Comparison of ENCODE assay signal across 9 mouse cellular contexts in the genomic region with DNA sequence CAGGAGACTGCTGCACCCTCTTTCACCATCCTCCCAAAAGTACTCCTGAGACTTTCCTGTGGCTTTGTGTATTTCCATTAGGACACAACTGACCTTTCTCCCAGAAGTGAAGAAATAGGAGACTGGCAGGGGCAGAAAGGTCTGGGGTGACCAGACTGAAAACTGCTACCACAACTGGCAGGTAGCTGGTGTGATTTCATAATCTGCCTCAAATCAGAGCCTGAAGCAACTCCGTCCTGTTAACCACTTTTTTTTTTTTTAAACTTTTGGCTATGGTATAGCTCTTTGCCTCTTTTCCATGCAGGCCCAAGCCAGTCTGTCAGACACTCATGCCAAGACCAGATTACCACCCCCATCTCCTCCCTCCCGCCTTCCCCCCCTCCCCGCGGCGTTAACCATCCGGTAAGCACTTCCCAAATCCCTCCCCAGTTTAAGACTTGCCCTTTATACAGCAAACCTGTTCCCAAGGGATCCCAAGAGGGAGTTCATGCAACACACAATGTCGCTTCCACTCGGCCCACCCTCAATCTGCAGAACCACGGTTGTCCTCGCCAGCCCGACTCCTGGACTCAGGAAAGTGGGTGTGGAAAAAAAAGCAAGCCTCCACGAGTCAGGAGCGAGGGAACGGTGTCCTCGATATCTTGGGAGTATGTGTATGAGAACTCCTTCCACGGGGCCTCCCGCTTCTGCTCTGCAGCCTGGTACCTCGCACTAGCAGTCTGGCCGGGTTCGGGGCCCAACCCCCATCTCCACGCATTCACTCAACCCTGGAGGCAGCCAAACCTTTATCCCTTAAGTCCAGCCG. TPM values are rescaled to one million over a fixed set of nuclear protein-coding genes. Genes with fewer than 3 reads are reported as not detected.
DNase-seq lines count a peak whose midpoint lies in the region; ATAC-seq and TF ChIP-seq lines count a peak whose summit lies in the region.
"Had no signal": no experiment of that assay in that cellular context is flagged by ENCODE, and none has a peak within 500 bp of the region (broad histone marks: within the 10 kb centered on the region; RNA-seq: fewer than 3 reads in every experiment).

No protein-coding gene starts in this region.

- peak overlapping the region; percentile 72 for H3K9ac ChIP-seq in forebrain, embryonic 11.5 days (ENCODE audit: low read length)
- peak overlapping the region; percentile 96 for H3K9ac ChIP-seq in hindbrain, embryonic 16.5 days (ENCODE audit: low read depth, low read length)
- peak overlapping the region; percentile 94 for H3K9ac ChIP-seq in liver, embryonic 13.5 days

- H3K9me3 ChIP-seq in G1E (replicated peaks): no peaks in the 10 kb centered on the region
- no peaks in the 10 kb centered on the region for H3K9me3 ChIP-seq in forebrain, embryonic 11.5 days (ENCODE audit: control insufficient read depth, low read length)
- H3K9me3 ChIP-seq in hindbrain, embryonic 16.5 days (ENCODE audit: control insufficient read depth, low read length): no peaks in the 10 kb centered on the region
- no peaks in the 10 kb centered on the region for H3K9me3 ChIP-seq in liver, embryonic 13.5 days (replicated peaks)

- ATAC-seq in G1E (ENCODE audit: extremely low read depth, insufficient number of reproducible peaks, low FRiP score, poor library complexity, severe bottlenecking): no peak
- ATAC-seq in forebrain, embryonic 11.5 days (replicated peaks; ENCODE audit: low FRiP score): peak; percentile 44
- peak; percentile 50 for ATAC-seq in hindbrain, embryonic 16.5 days
- ATAC-seq in liver, embryonic 13.5 days (ENCODE audit: low read depth): no peak
- ATAC-seq in megakaryocyte progenitor cell, adult 5-6 weeks (replicated peaks; ENCODE audit: poor library complexity): no peak

- peak overlapping the region; percentile 90 for H3K4me3 ChIP-seq in G1E (ENCODE audit: low read depth, low read length)
- peak overlapping the region; percentile 62 for H3K4me3 ChIP-seq in forebrain, embryonic 11.5 days (ENCODE audit: low read depth, low read length)
- H3K4me3 ChIP-seq in hindbrain, embryonic 16.5 days (ENCODE audit: low read length): peak overlapping the region; percentile 90
- peak overlapping the region; percentile 90 for H3K4me3 ChIP-seq in liver, embryonic 13.5 days (replicated peaks)

- peaks cover 39% of the 10 kb centered on the region for H3K36me3 ChIP-seq in G1E (replicated peaks)
- no peaks in the 10 kb centered on the region; the same call in 1 of the 2 replicates for H3K36me3 ChIP-seq in forebrain, embryonic 11.5 days (ENCODE audit: control insufficient read depth, insufficient read depth, low read length)
- H3K36me3 ChIP-seq in hindbrain, embryonic 16.5 days (ENCODE audit: control insufficient read depth, insufficient read depth, low read length): peaks cover 12% of the 10 kb centered on the region
- H3K36me3 ChIP-seq in liver, embryonic 13.5 days: peaks cover 18% of the 10 kb centered on the region

- H3K4me1 ChIP-seq in G1E (ENCODE audit: insufficient read depth, low read depth, low read length): peaks cover 87% of the 10 kb centered on the region
- peaks cover 20% of the 10 kb centered on the region for H3K4me1 ChIP-seq in forebrain, embryonic 11.5 days (replicated peaks; ENCODE audit: control insufficient read depth, insufficient read depth, low read length)
- peaks cover 25% of the 10 kb centered on the region for H3K4me1 ChIP-seq in hindbrain, embryonic 16.5 days (ENCODE audit: control insufficient read depth, insufficient read depth, low read depth, low read length)
- peaks cover 77% of the 10 kb centered on the region for H3K4me1 ChIP-seq in liver, embryonic 13.5 days (replicated peaks)

- H3K4me2 ChIP-seq in forebrain, embryonic 11.5 days (ENCODE audit: low read depth, low read length, severe bottlenecking): peak overlapping the region; percentile 78
- peak overlapping the region; percentile 95 for H3K4me2 ChIP-seq in hindbrain, embryonic 16.5 days (ENCODE audit: low read length)
- H3K4me2 ChIP-seq in liver, embryonic 13.5 days: peak overlapping the region; percentile 85

- peak; percentile 96 for DNase-seq in heart, adult 11 months
- no peak for DNase-seq in heart, postnatal 4 days
- no peak for DNase-seq in G1E (ENCODE audit: low spot score)
- peak; percentile 58 for DNase-seq in forebrain, embryonic 11.5 days (ENCODE audit: low spot score)
- no peak for DNase-seq in liver, embryonic 13.5 days
- no peak for DNase-seq in frontal cortex, postnatal 25 days (ENCODE audit: low spot score in 2 of 2)

- H3K27ac ChIP-seq in forebrain, embryonic 11.5 days (ENCODE audit: low read depth, low read length): no peak overlapping the region
- H3K27ac ChIP-seq in hindbrain, embryonic 16.5 days (ENCODE audit: low read depth, low read length): peak overlapping the region; percentile 86
- H3K27ac ChIP-seq in liver, embryonic 13.5 days: peak overlapping the region; percentile 100

- no peak for TF ChIP-seq CTCF in G1E (IDR thresholded peaks at IDR 0.05; ENCODE audit: low read depth, low read length)

- 1% methylated on average over 22 of the region's 22 CpGs for WGBS in forebrain, embryonic 11.5 days
- WGBS in hindbrain, embryonic 16.5 days: under 1% methylated on average over 22 of the region's 22 CpGs
- WGBS in liver, embryonic 13.5 days (ENCODE audit: insufficient replicate concordance): under 1% methylated on average over 22 of the region's 22 CpGs

- H3K27me3 ChIP-seq in G1E (ENCODE audit: insufficient read depth, low read length): no peaks in the 10 kb centered on the region
- no peaks in the 10 kb centered on the region for H3K27me3 ChIP-seq in forebrain, embryonic 11.5 days (ENCODE audit: control insufficient read depth, insufficient read depth, low read length)
- H3K27me3 ChIP-seq in hindbrain, embryonic 16.5 days (replicated peaks; ENCODE audit: control insufficient read depth, insufficient read depth, low read length): no peaks in the 10 kb centered on the region
- no peaks in the 10 kb centered on the region for H3K27me3 ChIP-seq in liver, embryonic 13.5 days

RNA-seq across cellular contexts. Expression of a gene that starts 0.9 kb away (rescaled TPM):
- 10 to 100 TPM; 36.5 to 41.5 TPM for total RNA-seq in heart, postnatal 4 days (2021)
- total RNA-seq in G1E (2014; fragmentation: Nextera tagmentation): 11.0 and 22.0 TPM in 2 replicates
- 55.0 and 57.0 TPM in 2 replicates for total RNA-seq in G1E (2017)
- 37.8 and 43.2 TPM in 2 replicates for polyA plus RNA-seq in G1E (2012)
- polyA plus RNA-seq in forebrain, embryonic 11.5 days (2014; fragmentation: Nextera tagmentation; extraction: Ambion mirVana): 8.6 and 11.2 TPM in 2 replicates
- polyA plus RNA-seq in hindbrain, embryonic 16.5 days (2015; fragmentation: Nextera tagmentation; extraction: Ambion mirVana): 117 and 124 TPM in 2 replicates
- 41.5 and 41.7 TPM in 2 replicates for polyA plus RNA-seq in liver, embryonic 13.5 days (2015; fragmentation: Nextera tagmentation; extraction: Ambion mirVana)
- total RNA-seq in megakaryocyte progenitor cell, adult 5-6 weeks (2015): 5.5 and 7.7 TPM in 2 replicates
- 7.2 and 10.6 TPM in 2 replicates for total RNA-seq in megakaryocyte progenitor cell, adult 5-6 weeks (2017)

RNA-seq across cellular contexts. Expression of a gene that starts 11.8 kb away (rescaled TPM):
- not detected for total RNA-seq in heart, postnatal 4 days (2021)
- total RNA-seq in G1E (2014; fragmentation: Nextera tagmentation): not detected in 2 replicates
- not detected in 2 replicates for total RNA-seq in G1E (2017)
- not detected in 2 replicates for polyA plus RNA-seq in G1E (2012)
- polyA plus RNA-seq in forebrain, embryonic 11.5 days (2014; fragmentation: Nextera tagmentation; extraction: Ambion mirVana): not detected in 2 replicates
- polyA plus RNA-seq in hindbrain, embryonic 16.5 days (2015; fragmentation: Nextera tagmentation; extraction: Ambion mirVana): not detected in 2 replicates
- not detected in 2 replicates for polyA plus RNA-seq in liver, embryonic 13.5 days (2015; fragmentation: Nextera tagmentation; extraction: Ambion mirVana)
- total RNA-seq in megakaryocyte progenitor cell, adult 5-6 weeks (2015): not detected in 2 replicates
- total RNA-seq in megakaryocyte progenitor cell, adult 5-6 weeks (2017): not detected in 2 replicates
- polyA plus RNA-seq: large intestine, adult 2 months had no signal

RNA-seq across cellular contexts. Expression of a gene that starts 35.4 kb away (rescaled TPM):
- total RNA-seq in heart, postnatal 4 days (2021): under 1 TPM in 1 of 2 experiments, not detected in 1; 0.17 TPM
- total RNA-seq in G1E (2014; fragmentation: Nextera tagmentation) (2.5 and 4.8 TPM in 2 replicates), G1E (2017) (3.3 and 4.6 TPM in 2 replicates)
- 0.36 and 0.43 TPM in 2 replicates for polyA plus RNA-seq in G1E (2012)
- polyA plus RNA-seq in forebrain, embryonic 11.5 days (2014; fragmentation: Nextera tagmentation; extraction: Ambion mirVana): 0.21 TPM in 2 replicates
- 0.11 and 0.15 TPM in 2 replicates for polyA plus RNA-seq in hindbrain, embryonic 16.5 days (2015; fragmentation: Nextera tagmentation; extraction: Ambion mirVana)
- 0.45 and 0.58 TPM in 2 replicates for polyA plus RNA-seq in liver, embryonic 13.5 days (2015; fragmentation: Nextera tagmentation; extraction: Ambion mirVana)
- 0.17 TPM in 1 of 2 replicates, not detected in the other for total RNA-seq in megakaryocyte progenitor cell, adult 5-6 weeks (2015)
- total RNA-seq in megakaryocyte progenitor cell, adult 5-6 weeks (2017): 0.10 TPM in 1 of 2 replicates, not detected in the other

RNA-seq across cellular contexts. Expression of a gene that starts 39.2 kb away (rescaled TPM):
- total RNA-seq in heart, postnatal 4 days (2021): 10 to 100 TPM; 29.2 to 29.5 TPM
- total RNA-seq in G1E (2014; fragmentation: Nextera tagmentation) (1.3 TPM in 1 of 2 replicates, not detected in the other), G1E (2017) (1.7 and 3.4 TPM in 2 replicates)
- not detected in 2 replicates for polyA plus RNA-seq in G1E (2012)
- polyA plus RNA-seq in forebrain, embryonic 11.5 days (2014; fragmentation: Nextera tagmentation; extraction: Ambion mirVana): 0.96 and 1.5 TPM in 2 replicates
- 0.41 and 1.3 TPM in 2 replicates for polyA plus RNA-seq in hindbrain, embryonic 16.5 days (2015; fragmentation: Nextera tagmentation; extraction: Ambion mirVana)
- polyA plus RNA-seq in liver, embryonic 13.5 days (2015; fragmentation: Nextera tagmentation; extraction: Ambion mirVana): 0.53 and 0.90 TPM in 2 replicates
- total RNA-seq in megakaryocyte progenitor cell, adult 5-6 weeks (2015): 9.7 and 12.5 TPM in 2 replicates
- total RNA-seq in megakaryocyte progenitor cell, adult 5-6 weeks (2017): 3.2 and 5.2 TPM in 2 replicates
- polyA plus RNA-seq: large intestine, adult 2 months had no signal

RNA-seq across cellular contexts. Expression of a gene that starts 39.9 kb away (rescaled TPM):
- total RNA-seq in heart, postnatal 4 days (2021): 1 to 10 TPM; 3.2 to 5.2 TPM
- total RNA-seq in G1E (2014; fragmentation: Nextera tagmentation) (not detected in 2 replicates), G1E (2017) (0.12 TPM in 1 of 2 replicates, not detected in the other)
- not detected in 2 replicates for polyA plus RNA-seq in G1E (2012)
- polyA plus RNA-seq in forebrain, embryonic 11.5 days (2014; fragmentation: Nextera tagmentation; extraction: Ambion mirVana): not detected in 2 replicates
- polyA plus RNA-seq in hindbrain, embryonic 16.5 days (2015; fragmentation: Nextera tagmentation; extraction: Ambion mirVana): not detected in 2 replicates
- not detected in 2 replicates for polyA plus RNA-seq in liver, embryonic 13.5 days (2015; fragmentation: Nextera tagmentation; extraction: Ambion mirVana)
- not detected in 2 replicates for total RNA-seq in megakaryocyte progenitor cell, adult 5-6 weeks (2015)
- total RNA-seq in megakaryocyte progenitor cell, adult 5-6 weeks (2017): not detected in 2 replicates
- polyA plus RNA-seq: large intestine, adult 2 months had no signal

Comparison
In these comparisons a context has a peak if more than half of its experiments do, and no peak if none do; other contexts are left out.
1. DNase-seq: peak in heart, adult 11 months (single experiment) and forebrain, embryonic 11.5 days (single experiment); none in heart, postnatal 4 days (single experiment), G1E (single experiment), liver, embryonic 13.5 days (single experiment) and frontal cortex, postnatal 25 days (0 of 2).
2. ATAC-seq: peak in forebrain, embryonic 11.5 days (single experiment) and hindbrain, embryonic 16.5 days (single experiment); none in G1E (single experiment), liver, embryonic 13.5 days (single experiment) and megakaryocyte progenitor cell, adult 5-6 weeks (single experiment).
3. Peak in every context shown above with its lines, with median percentiles within 50 percentile points of each other: H3K4me3 ChIP-seq, H3K4me2 ChIP-seq and H3K9ac ChIP-seq.